Mouse (Mus musculus): ENCODE results near the gene Rin2.

GRCm38 (mm10) chr2:145720743-145721142 lies 45.7 kb downstream of the Rin2 start:
- TF ChIP-seq POLR2A (IDR thresholded peaks at IDR 0.05; ENCODE audit: control insufficient read depth, low read depth, low read length) (no peak), CTCF (IDR thresholded peaks at IDR 0.05; ENCODE audit: control insufficient read depth, insufficient read depth, insufficient replicate concordance, low read depth, low read length) (no peak)

All from testis, adult 2 months (tissue).